Mouse (Mus musculus): ENCODE measurements around the gene Uqcrc2. TPM values are rescaled to one million over a fixed set of nuclear protein-coding genes. Genes with fewer than 3 reads are reported as not detected.

The Uqcrc2 gene
- total RNA-seq, 2 experiments from 2014 or later: 116 to 172 TPM

- no peak for ATAC-seq (ENCODE audit: poor library complexity, severe bottlenecking)
Measured at GRCm38 (mm10) chr7:120685227-120685626, 50.3 kb downstream of the Uqcrc2 start.

- no peak for ATAC-seq (ENCODE audit: poor library complexity, severe bottlenecking)
Measured at GRCm38 (mm10) chr7:120690634-120691033, 55.7 kb downstream of the Uqcrc2 start.

DNA sequence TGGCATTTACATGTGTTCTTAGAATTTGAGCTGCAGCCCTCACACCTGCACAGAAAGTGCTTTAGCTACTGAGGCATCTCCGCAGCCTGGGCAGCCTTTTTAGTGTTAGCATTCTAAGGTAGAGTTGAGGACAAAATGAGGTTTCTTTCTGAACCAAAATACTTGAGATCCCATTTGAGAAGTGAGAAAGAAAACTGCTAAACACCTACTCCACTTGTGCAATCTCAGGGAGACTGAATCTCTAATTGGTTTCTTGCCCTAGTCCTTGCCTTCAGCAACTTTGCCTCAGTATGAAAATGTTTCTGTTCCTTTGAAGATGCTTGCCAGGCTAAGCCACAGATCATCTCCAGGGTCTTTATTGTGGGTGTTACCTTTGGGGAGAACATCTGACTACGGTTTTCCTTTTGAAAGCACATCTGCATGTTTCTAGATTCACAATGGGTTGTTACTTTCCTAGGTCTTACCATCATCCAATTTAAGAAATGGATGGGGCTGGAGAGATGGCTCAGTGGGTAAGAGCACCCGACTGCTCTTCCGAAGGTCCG lies 58.9 kb downstream of the Uqcrc2 start:
- peak; percentile 12; the same call in 1 of the 2 replicates for ATAC-seq (ENCODE audit: poor library complexity, severe bottlenecking)

DNA sequence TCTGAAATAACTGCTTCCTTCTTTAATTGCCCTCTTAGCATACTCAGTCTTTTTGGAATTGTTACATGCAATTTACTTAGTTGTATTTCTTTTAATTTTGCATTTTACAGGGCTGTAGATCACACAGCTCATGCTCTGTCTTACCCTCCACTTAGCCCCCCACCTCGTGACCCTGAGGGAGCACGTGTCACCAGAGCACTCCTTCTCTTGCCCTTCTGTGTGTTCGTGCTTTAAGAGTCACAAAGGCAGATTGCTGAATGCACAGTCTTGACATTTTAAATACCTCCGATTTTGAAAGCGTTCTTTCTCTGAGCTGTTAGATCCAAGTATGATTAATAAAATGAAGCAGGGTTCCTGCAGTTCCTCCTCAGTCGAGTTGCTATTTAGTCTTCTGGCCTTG lies 60.2 kb downstream of the Uqcrc2 start:
- ATAC-seq (ENCODE audit: poor library complexity, severe bottlenecking): no peak

DNA sequence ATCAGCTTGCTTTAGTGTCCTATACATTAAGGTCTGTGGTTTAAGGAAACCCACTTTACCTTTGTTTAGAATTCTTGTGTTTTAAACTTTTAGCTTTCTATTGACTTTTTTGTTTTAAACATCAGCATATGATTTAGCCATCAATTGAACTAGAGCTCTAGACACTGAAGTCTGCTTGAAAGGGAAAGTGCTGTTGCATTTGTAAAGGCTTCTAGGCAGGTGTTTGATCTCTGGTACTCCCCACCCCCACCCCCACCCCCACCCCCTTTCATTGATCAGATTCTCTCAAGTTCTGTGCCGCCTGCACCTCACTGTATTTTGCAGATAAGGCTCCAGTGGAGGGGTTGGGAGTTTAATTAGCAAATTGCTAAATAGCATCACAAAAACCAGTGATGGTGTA lies 60.7 kb downstream of the Uqcrc2 start:
- no peak for ATAC-seq (ENCODE audit: poor library complexity, severe bottlenecking)

DNA sequence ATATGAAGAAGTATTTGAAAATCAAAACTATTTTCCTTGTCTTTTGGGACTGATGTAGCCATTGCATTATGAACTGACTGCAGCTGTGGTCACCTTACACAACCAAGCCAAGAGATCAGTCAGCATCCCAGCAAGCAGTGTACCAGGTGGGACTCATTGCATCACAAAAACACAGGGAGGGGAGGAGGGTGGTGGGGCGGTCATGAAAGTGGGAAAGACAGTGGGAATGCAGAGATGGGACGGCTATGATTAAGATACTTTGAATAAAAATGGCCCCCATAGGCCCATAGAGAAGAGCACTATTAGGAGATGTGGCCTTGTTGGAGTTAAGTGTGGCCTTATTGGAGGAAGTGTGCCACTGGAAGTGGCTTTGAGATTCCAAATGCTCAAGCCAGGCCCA lies 61.4 kb downstream of the Uqcrc2 start:
- ATAC-seq (ENCODE audit: poor library complexity, severe bottlenecking): no peak

GRCm38 (mm10) chr7:120699586-120699985 lies 64.6 kb downstream of the Uqcrc2 start:
- ATAC-seq (ENCODE audit: poor library complexity, severe bottlenecking): peak; percentile 65

DNA sequence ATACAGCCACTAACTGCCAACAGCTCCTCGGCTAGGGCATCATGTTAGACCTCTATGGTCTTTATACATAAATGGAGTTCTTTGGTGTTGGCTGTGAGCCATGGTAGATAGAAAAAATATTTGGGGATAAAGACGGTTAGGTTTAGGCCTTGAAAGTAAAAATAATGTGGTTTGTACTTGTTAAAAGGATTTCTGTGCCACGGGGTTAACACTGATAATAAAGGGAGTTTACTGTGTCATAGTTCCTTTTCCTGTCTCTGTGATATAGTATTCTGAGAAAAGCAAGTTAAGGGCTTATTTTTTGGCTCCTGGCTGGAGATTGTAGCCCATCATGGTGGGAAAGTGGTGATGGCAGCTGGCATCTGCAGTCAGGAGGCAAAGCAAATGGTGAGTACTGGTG lies 68.9 kb downstream of the Uqcrc2 start:
- ATAC-seq (ENCODE audit: poor library complexity, severe bottlenecking): no peak

Other genes starting within 250 kb of the Uqcrc2 start
- gene Abca16, start 225.5 kb upstream of the Uqcrc2 start, total RNA-seq (2015): not detected in 2 replicates
- gene Abca16, start 225.5 kb upstream of the Uqcrc2 start, total RNA-seq (2017): not detected in 2 replicates
- gene Pdzd9, start 35.2 kb downstream of the Uqcrc2 start, total RNA-seq (2015): not detected in 2 replicates
- gene Pdzd9, start 35.2 kb downstream of the Uqcrc2 start, total RNA-seq (2017): not detected in 2 replicates
- gene Mosmo, start 42.4 kb downstream of the Uqcrc2 start, total RNA-seq (2015): 19.6 and 21.1 TPM in 2 replicates
- gene Mosmo, start 42.4 kb downstream of the Uqcrc2 start, total RNA-seq (2017): 8.0 and 11.6 TPM in 2 replicates
- 0.11 TPM in 1 of 2 replicates, not detected in the other for gene Vwa3a, start 104.1 kb downstream of the Uqcrc2 start, total RNA-seq (2015)
- not detected in 2 replicates for gene Vwa3a, start 104.1 kb downstream of the Uqcrc2 start, total RNA-seq (2017)
- not detected in 2 replicates for gene Gm5737, start 177.2 kb downstream of the Uqcrc2 start, total RNA-seq (2015)
- not detected in 2 replicates for gene Gm5737, start 177.2 kb downstream of the Uqcrc2 start, total RNA-seq (2017)
- 7.5 and 11.1 TPM in 2 replicates for gene Eef2k, start 207.7 kb downstream of the Uqcrc2 start, total RNA-seq (2015)
- 23.5 and 26.1 TPM in 2 replicates for gene Eef2k, start 207.7 kb downstream of the Uqcrc2 start, total RNA-seq (2017)